Mouse (Mus musculus) heart, adult 2 months (tissue): ENCODE data around the gene Szrd1.

ENCODE experiments used
- CTCF ChIP-seq: fragments of 200-600 bp; IDR thresholded peaks from 2 replicates; pipeline ENCODE4 v1.8.1; 2022; ENCODE audit warnings: antibody characterized with exemption, mild to moderate bottlenecking, moderate library complexity
- EP300 ChIP-seq: fragments of 200-500 bp; IDR thresholded peaks from 2 replicates; pipeline ENCODE4 v1.6.1; 2011; ENCODE audit warnings: low read depth, low read length, control low read depth; ENCODE audit not compliant: insufficient read depth
- POLR2A ChIP-seq: fragments of 200-500 bp; IDR thresholded peaks from 2 replicates; pipeline ENCODE4 v1.6.1; 2011; ENCODE audit warnings: mild to moderate bottlenecking, low read depth, low read length, control low read depth; ENCODE audit not compliant: insufficient read depth

GRCm38 (mm10) chr4:141076761-141077506 lies 62.6 kb downstream of the Szrd1 start:
- TF ChIP-seq CTCF (no peak), POLR2A (no peak), EP300 (no peak)
